Mouse (Mus musculus) bone marrow macrophage, adult 2 months (primary cell): Measurements from ENCODE around the gene Tspan32.

Source experiments
- CTCF ChIP-seq: IDR thresholded peaks from 2 replicates; pipeline ENCODE4 v1.5.1; 2012; ENCODE audit warnings: low read depth, mild to moderate bottlenecking, low read length, moderate library complexity
- POLR2A ChIP-seq: IDR thresholded peaks from 2 replicates; pipeline ENCODE4 v1.6.1; 2012; ENCODE audit warnings: mild to moderate bottlenecking, low read depth, low read length, borderline replicate concordance

DNA sequence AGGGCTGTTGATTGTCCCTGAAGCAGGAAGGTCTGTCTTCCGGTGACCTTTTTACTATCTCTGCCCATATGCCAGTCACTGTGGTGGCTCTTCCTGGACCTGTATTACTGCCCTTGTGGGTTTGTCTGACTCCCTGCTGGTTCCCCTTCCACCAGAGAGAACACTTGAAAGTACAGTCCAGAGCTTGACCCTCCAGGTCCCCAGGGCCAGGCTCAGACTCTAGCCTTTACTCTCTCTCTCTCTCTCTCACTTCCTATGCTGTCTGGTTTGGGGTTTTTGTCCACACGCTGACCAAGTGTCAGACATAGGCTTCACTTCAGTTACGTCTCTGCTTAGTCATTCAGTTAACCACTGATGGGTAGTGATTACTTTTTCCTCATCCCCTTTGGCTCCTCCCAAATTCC lies 38.1 kb downstream of the Tspan32 start:
- no peak for TF ChIP-seq POLR2A
- TF ChIP-seq CTCF = no peak
